9 mouse cellular contexts compared by ENCODE assay signal in genomic region chr6:149139471-149139870, GRCm38 (mm10). TPM values are rescaled to one million over a fixed set of nuclear protein-coding genes. Genes with fewer than 3 reads are reported as not detected.
DNase-seq lines count a peak whose midpoint lies in the region; ATAC-seq and TF ChIP-seq lines count a peak whose summit lies in the region.
"Had no signal": no experiment of that assay in that cellular context is flagged by ENCODE, and none has a peak within 500 bp of the region (broad histone marks: within the 10 kb centered on the region; RNA-seq: fewer than 3 reads in every experiment).

Etfbkmt (plus strand) TSS chr6:149139849.

- no peak within 1 kb of the TSS for H3K4me3 ChIP-seq in heart, embryonic 10.5 days
- no peak within 1 kb of the TSS for H3K4me3 ChIP-seq in limb, embryonic 12.5 days (replicated peaks)

- no peak for ATAC-seq in Patski
- no peak for ATAC-seq in limb, embryonic 12.5 days (ENCODE audit: insufficient number of reproducible peaks, insufficient read depth, low FRiP score, low TSS enrichment, low read depth)
- ATAC-seq in granulocyte monocyte progenitor cell, adult 5-6 weeks (replicated peaks; ENCODE audit: poor library complexity, severe bottlenecking): no peak
- ATAC-seq: forebrain, postnatal 0 days had no signal

- peaks cover 21% of the 10 kb centered on the region for H3K4me1 ChIP-seq in heart, embryonic 10.5 days
- H3K4me1 ChIP-seq in limb, embryonic 12.5 days (replicated peaks): peaks cover 15% of the 10 kb centered on the region

- no peaks in the 10 kb centered on the region for H3K9me3 ChIP-seq in heart, embryonic 10.5 days
- no peaks in the 10 kb centered on the region for H3K9me3 ChIP-seq in limb, embryonic 12.5 days

- TF ChIP-seq CTCF in Patski (IDR thresholded peaks at IDR 0.05): no peak

- peaks cover 13% of the 10 kb centered on the region for H3K36me3 ChIP-seq in heart, embryonic 10.5 days
- peaks cover 10% of the 10 kb centered on the region for H3K36me3 ChIP-seq in limb, embryonic 12.5 days

- intact Hi-C loops in gastrocnemius, postnatal 14 days (cut with DNase I; ENCODE audit: low total_unique reads): no loop called here

- in situ Hi-C loops in Patski (cut with MboI; ENCODE audit: low pct_unique_long_range_greater_than_20kb): no loop called here

- 68% methylated on average over 1 of the region's 1 CpGs for WGBS in heart, embryonic 10.5 days
- 78% methylated on average over 1 of the region's 1 CpGs for WGBS in limb, embryonic 12.5 days

- H3K27ac ChIP-seq in heart, embryonic 10.5 days: no peak within 1 kb of the TSS
- no peak within 1 kb of the TSS for H3K27ac ChIP-seq in limb, embryonic 12.5 days

- CTCF ChIA-PET in Patski (lab: Charles Lee): no interaction called here

- H3K4me2 ChIP-seq in limb, embryonic 12.5 days: no peak within 1 kb of the TSS

- DNase-seq in adrenal gland, adult 18-20 months (ENCODE audit: low spot score in 2 of 2): no peak
- DNase-seq in adrenal gland, adult (ENCODE audit: inconsistent age in 2 of 2, low spot score in 1 of 2): no peak
- no peak for DNase-seq in Patski (ENCODE audit: low read depth, low spot score)
- no peak for DNase-seq in heart, embryonic 10.5 days (ENCODE audit: low spot score)
- DNase-seq in ovary, postnatal 10 days (ENCODE audit: low spot score): no peak
- DNase-seq in gastrocnemius, postnatal 14 days: no peak
- DNase-seq: forebrain, postnatal 0 days had no signal

- no peaks in the 10 kb centered on the region for H3K27me3 ChIP-seq in Patski
- no peaks in the 10 kb centered on the region for H3K27me3 ChIP-seq in heart, embryonic 10.5 days (ENCODE audit: insufficient read depth, poor library complexity, severe bottlenecking)
- H3K27me3 ChIP-seq in limb, embryonic 12.5 days: no peaks in the 10 kb centered on the region

- POLR2A ChIA-PET in Patski (lab: Charles Lee): no interaction called here

- H3K9ac ChIP-seq in limb, embryonic 12.5 days (replicated peaks): no peak within 1 kb of the TSS

RNA-seq across cellular contexts. Expression of gene Etfbkmt, which starts in this region (rescaled TPM):
- 10 to 100 TPM; 12.5 to 13.5 TPM for total RNA-seq in adrenal gland, adult 18-20 months (2021)
- 13.5 TPM for polyA plus RNA-seq in Patski (2021)
- 14.0 and 19.9 TPM in 2 replicates for polyA plus RNA-seq in heart, embryonic 10.5 days (2016; fragmentation: Nextera tagmentation; extraction: Ambion mirVana)
- polyA plus RNA-seq in limb, embryonic 12.5 days (2016; fragmentation: Nextera tagmentation; extraction: Ambion mirVana): 14.3 and 17.3 TPM in 2 replicates
- 7.8 and 23.3 TPM in 2 replicates for total RNA-seq in granulocyte monocyte progenitor cell, adult 5-6 weeks (2014; fragmentation: Nextera tagmentation)
- total RNA-seq in granulocyte monocyte progenitor cell, adult 5-6 weeks (2017): 6.1 and 10.3 TPM in 2 replicates
- 10 to 100 TPM in 1 of 2 experiments, 1 to 10 TPM in 1; 7.6 to 15.0 TPM for total RNA-seq in gastrocnemius, postnatal 14 days (2021)
